ENCODE assay signal across 9 mouse cellular contexts in genomic region chr13:40885935-40886642, GRCm38 (mm10). TPM values are rescaled to one million over a fixed set of nuclear protein-coding genes. Genes with fewer than 3 reads are reported as not detected.
A peak's percentile ranks its signal among the peaks of the same experiment; 100 is the strongest.
DNase-seq lines count a peak whose midpoint lies in the region; ATAC-seq lines count a peak whose summit lies in the region.
"Had no signal": no experiment of that assay in that cellular context is flagged by ENCODE, and none has a peak within 500 bp of the region (broad histone marks: within the 10 kb centered on the region; RNA-seq: fewer than 3 reads in every experiment).

No protein-coding gene starts in this region.

- peak overlapping the region; percentile 60 for H3K4me2 ChIP-seq in hindbrain, embryonic 16.5 days (ENCODE audit: low read length)
- peak overlapping the region; percentile 59 for H3K4me2 ChIP-seq in midbrain, embryonic 12.5 days (replicated peaks)

- H3K4me1 ChIP-seq in embryonic facial prominence, embryonic 10.5 days = peaks cover 40% of the 10 kb centered on the region
- H3K4me1 ChIP-seq in hindbrain, embryonic 16.5 days (ENCODE audit: control insufficient read depth, insufficient read depth, low read depth, low read length) = peaks cover 9% of the 10 kb centered on the region; the same call in 1 of the 2 replicates
- H3K4me1 ChIP-seq in midbrain, embryonic 12.5 days = peaks cover 19% of the 10 kb centered on the region; the same call in 1 of the 2 replicates

- no peaks in the 10 kb centered on the region for H3K9me3 ChIP-seq in embryonic facial prominence, embryonic 10.5 days
- no peaks in the 10 kb centered on the region for H3K9me3 ChIP-seq in hindbrain, embryonic 16.5 days (ENCODE audit: control insufficient read depth, low read length)
- no peaks in the 10 kb centered on the region for H3K9me3 ChIP-seq in midbrain, embryonic 12.5 days

- peaks cover 59% of the 10 kb centered on the region for H3K27me3 ChIP-seq in embryonic facial prominence, embryonic 10.5 days (replicated peaks; ENCODE audit: low read depth, poor library complexity, severe bottlenecking)
- no peaks in the 10 kb centered on the region for H3K27me3 ChIP-seq in hindbrain, embryonic 16.5 days (replicated peaks; ENCODE audit: control insufficient read depth, insufficient read depth, low read length)
- peaks cover 12% of the 10 kb centered on the region for H3K27me3 ChIP-seq in midbrain, embryonic 12.5 days

- no peak for ATAC-seq in hindbrain, embryonic 16.5 days
- peak; percentile 60; the same call in 1 of the 2 replicates for ATAC-seq in midbrain, embryonic 12.5 days (ENCODE audit: low FRiP score, low read depth)

- WGBS in embryonic facial prominence, embryonic 10.5 days = 34% methylated on average over 10 of the region's 10 CpGs
- WGBS in hindbrain, embryonic 16.5 days = 46% methylated on average over 10 of the region's 10 CpGs
- WGBS in midbrain, embryonic 12.5 days = 40% methylated on average over 10 of the region's 10 CpGs

- H3K4me3 ChIP-seq in embryonic facial prominence, embryonic 10.5 days = peak overlapping the region; percentile 53
- H3K4me3 ChIP-seq in hindbrain, embryonic 16.5 days (ENCODE audit: low read length) = peak overlapping the region; percentile 37
- H3K4me3 ChIP-seq in midbrain, embryonic 12.5 days = peak overlapping the region; percentile 37; the same call in 1 of the 2 replicates
- H3K4me3 ChIP-seq: erythroblast, embryonic 14.5 days had no signal

- peak; percentile 30 for DNase-seq in kidney, adult 11 months
- no peak for DNase-seq in kidney, postnatal 14 days
- no peak for DNase-seq in embryonic facial prominence, embryonic 10.5 days (ENCODE audit: low spot score)
- DNase-seq in retina, embryonic 14.5 days (ENCODE audit: low spot score) = no peak
- no peak for DNase-seq in thymus, adult 18-20 months
- DNase-seq in left cerebral cortex, adult 11 months (ENCODE audit: low spot score) = no peak

- H3K36me3 ChIP-seq in embryonic facial prominence, embryonic 10.5 days (replicated peaks) = no peaks in the 10 kb centered on the region
- H3K36me3 ChIP-seq in hindbrain, embryonic 16.5 days (ENCODE audit: control insufficient read depth, insufficient read depth, low read length) = no peaks in the 10 kb centered on the region
- no peaks in the 10 kb centered on the region for H3K36me3 ChIP-seq in midbrain, embryonic 12.5 days

- peak overlapping the region; percentile 84; the same call in 1 of the 2 replicates for H3K27ac ChIP-seq in embryonic facial prominence, embryonic 10.5 days (replicated peaks)
- H3K27ac ChIP-seq in hindbrain, embryonic 16.5 days (ENCODE audit: low read depth, low read length) = no peak overlapping the region
- no peak overlapping the region for H3K27ac ChIP-seq in midbrain, embryonic 12.5 days (replicated peaks)

- H3K9ac ChIP-seq in hindbrain, embryonic 16.5 days (ENCODE audit: low read depth, low read length) = no peak overlapping the region
- no peak overlapping the region for H3K9ac ChIP-seq in midbrain, embryonic 12.5 days (replicated peaks)

RNA-seq across cellular contexts. Expression of gene Gcnt2, which starts 26.5 kb away (rescaled TPM):
- polyA plus RNA-seq in embryonic facial prominence, embryonic 10.5 days (2016; fragmentation: Nextera tagmentation; extraction: Ambion mirVana) = 2.1 and 2.9 TPM in 2 replicates
- polyA plus RNA-seq in hindbrain, embryonic 16.5 days (2015; fragmentation: Nextera tagmentation; extraction: Ambion mirVana) = 5.3 and 7.1 TPM in 2 replicates
- polyA plus RNA-seq in midbrain, embryonic 12.5 days (2016; fragmentation: Nextera tagmentation; extraction: Ambion mirVana) = 3.2 and 3.4 TPM in 2 replicates
- polyA plus RNA-seq: erythroblast, embryonic 14.5 days had no signal
